15 mouse cellular contexts compared by ENCODE assay signal in genomic region chr5:17924085-17924518, GRCm38 (mm10). TPM values are rescaled to one million over a fixed set of nuclear protein-coding genes. Genes with fewer than 3 reads are reported as not detected.
DNase-seq lines count a peak whose midpoint lies in the region; ATAC-seq lines count a peak whose summit lies in the region.
"Had no signal": no experiment of that assay in that cellular context is flagged by ENCODE, and none has a peak within 500 bp of the region (broad histone marks: within the 10 kb centered on the region; RNA-seq: fewer than 3 reads in every experiment).

No protein-coding gene starts in this region.

- H3K4me3 ChIP-seq in forebrain, embryonic 13.5 days: no peak overlapping the region
- H3K4me3 ChIP-seq: hindbrain, embryonic 15.5 days; neural tube, embryonic 15.5 days had no signal

- H3K36me3 ChIP-seq in forebrain, embryonic 13.5 days (ENCODE audit: poor library complexity, severe bottlenecking): no peaks in the 10 kb centered on the region
- H3K36me3 ChIP-seq: hindbrain, embryonic 15.5 days; neural tube, embryonic 15.5 days had no signal

- H3K4me2 ChIP-seq in forebrain, embryonic 13.5 days: no peak overlapping the region
- H3K4me2 ChIP-seq: hindbrain, embryonic 15.5 days; midbrain, embryonic 11.5 days; neural tube, embryonic 15.5 days had no signal

- H3K9ac ChIP-seq in forebrain, embryonic 13.5 days: no peak overlapping the region
- H3K9ac ChIP-seq: hindbrain, embryonic 15.5 days; neural tube, embryonic 15.5 days had no signal

- H3K27ac ChIP-seq in forebrain, embryonic 13.5 days: no peak overlapping the region
- H3K27ac ChIP-seq: hindbrain, embryonic 15.5 days; neural tube, embryonic 15.5 days had no signal

- intact Hi-C loops in heart, postnatal 25 days (cut with DNase I): no loop called here

- no peaks in the 10 kb centered on the region for H3K4me1 ChIP-seq in forebrain, embryonic 13.5 days
- H3K4me1 ChIP-seq: hindbrain, embryonic 15.5 days; neural tube, embryonic 15.5 days had no signal

- WGBS in forebrain, embryonic 13.5 days: 66% methylated on average over 2 of the region's 2 CpGs

- no peak for ATAC-seq in forebrain, embryonic 13.5 days
- ATAC-seq: forebrain, embryonic 14.5 days had no signal

- no peaks in the 10 kb centered on the region for H3K9me3 ChIP-seq in forebrain, embryonic 13.5 days (replicated peaks)
- H3K9me3 ChIP-seq: hindbrain, embryonic 15.5 days; neural tube, embryonic 15.5 days had no signal

- DNase-seq in testis, postnatal 14 days (ENCODE audit: low spot score): peak; percentile 9
- no peak for DNase-seq in testis, postnatal 10 days (ENCODE audit: low spot score)
- peak; percentile 34 for DNase-seq in heart, postnatal 25 days (ENCODE audit: low spot score)
- DNase-seq in lung, adult 18-20 months: peak; percentile 21 to 63
- DNase-seq in spleen, postnatal 14 days (ENCODE audit: low spot score in 2 of 2): no peak
- no peak for DNase-seq in left cerebral cortex, adult 18-20 months (ENCODE audit: low spot score in 2 of 2)

- H3K27me3 ChIP-seq in forebrain, embryonic 13.5 days: no peaks in the 10 kb centered on the region
- H3K27me3 ChIP-seq: hindbrain, embryonic 15.5 days; neural tube, embryonic 15.5 days had no signal

RNA-seq across cellular contexts. Expression of gene Cd36, which starts 35.5 kb away (rescaled TPM):
- 1,000 to 10,000 TPM; 1,501 to 1,670 TPM for total RNA-seq in heart, postnatal 25 days (2021)
- 1 to 10 TPM; 1.9 to 2.2 TPM for total RNA-seq in left cerebral cortex, adult 18-20 months (2021)
- 0.53 and 0.96 TPM in 2 replicates for polyA plus RNA-seq in forebrain, embryonic 13.5 days (2015; fragmentation: Nextera tagmentation; extraction: Ambion mirVana)

RNA-seq across cellular contexts. Expression of gene Gnat3, which starts 38.2 kb away (rescaled TPM):
- under 1 TPM; 0.55 to 0.95 TPM for total RNA-seq in heart, postnatal 25 days (2021)
- total RNA-seq in left cerebral cortex, adult 18-20 months (2021): not detected
- polyA plus RNA-seq in forebrain, embryonic 13.5 days (2015; fragmentation: Nextera tagmentation; extraction: Ambion mirVana): not detected in 2 replicates
- total RNA-seq: common myeloid progenitor, adult 5-6 weeks; left cerebral cortex, postnatal 36 days; MEL had no signal
- polyA plus RNA-seq: forebrain, embryonic 14.5 days; hindbrain, embryonic 15.5 days; neural tube, embryonic 15.5 days; spleen, adult 2 months had no signal

Comparison
In these comparisons a context has a peak if more than half of its experiments do, and no peak if none do; other contexts are left out.
1. DNase-seq: peak in testis, postnatal 14 days (single experiment), heart, postnatal 25 days (single experiment) and lung, adult 18-20 months (2 of 2); none in testis, postnatal 10 days (single experiment), spleen, postnatal 14 days (0 of 2) and left cerebral cortex, adult 18-20 months (0 of 2).
2. RNA of gene Cd36, which starts 35.5 kb away (total RNA-seq): 1,501 to 1,670 TPM in heart, postnatal 25 days; 1.9 to 2.2 TPM in left cerebral cortex, adult 18-20 months; every median in the first group is over 100 times any median in the second.